Mouse (Mus musculus) spleen, adult 2 months (tissue): ENCODE results near the gene 5530401A14Rik. TPM values are rescaled to one million over a fixed set of nuclear protein-coding genes. Genes with fewer than 3 reads are reported as not detected.
A peak's percentile ranks its signal among the peaks of the same experiment; 100 is the strongest.

Experiments
- DNase-seq, 2 experiments: peaks; one replicate each; pipeline versions ENCODE4 v3.0.0 to v3.0.0-alpha.2; 2012 to 2021; ENCODE audit warnings: low spot score in 2 of 2, low read depth in 1 of 2
- H3K27ac ChIP-seq: fragments of 200-500 bp; 2 replicates; pipeline ENCODE4 v1.5.1; 2012; ENCODE audit warnings: low read length, inconsistent platforms; ENCODE audit not compliant: insufficient read depth
- H3K27me3 ChIP-seq: fragments of 200-500 bp; 2 replicates; pipeline ENCODE4 v1.6.1; 2012; ENCODE audit warnings: mild to moderate bottlenecking, moderate library complexity, low read length, inconsistent platforms; ENCODE audit not compliant: control insufficient read depth, insufficient read depth
- H3K36me3 ChIP-seq: fragments of 200-500 bp; 2 replicates; pipeline ENCODE4 v1.6.1; 2012; ENCODE audit warnings: mild to moderate bottlenecking, low read length, inconsistent platforms; ENCODE audit not compliant: control insufficient read depth, insufficient read depth
- H3K4me1 ChIP-seq: fragments of 200-500 bp; 2 replicates; pipeline ENCODE4 v1.6.1; 2011; ENCODE audit warnings: inconsistent platforms; ENCODE audit not compliant: control insufficient read depth, insufficient read depth, insufficient read length
- H3K4me3 ChIP-seq: fragments of 200-500 bp; 2 replicates; pipeline ENCODE4 v1.5.1; 2011; ENCODE audit warnings: mild to moderate bottlenecking, inconsistent platforms; ENCODE audit not compliant: insufficient read depth, insufficient read length; ENCODE audit errors: extremely low read depth
- CTCF ChIP-seq: fragments of 200-500 bp; IDR thresholded peaks from 2 replicates; pipeline ENCODE4 v1.5.1; 2011; ENCODE audit warnings: mild to moderate bottlenecking, inconsistent platforms; ENCODE audit not compliant: insufficient read depth, insufficient read length, insufficient replicate concordance; ENCODE audit errors: extremely low read depth
- POLR2A ChIP-seq: fragments of 200-500 bp; IDR thresholded peaks from 2 replicates; pipeline ENCODE4 v1.6.1; 2011; ENCODE audit warnings: low read depth, low read length, inconsistent platforms
- WGBS: fragments of 180-500 bp; shearing (Covaris S2); methylation state at CpG from one replicate; pipeline ENCODE4 v1.1.7; 2018; 5-methylcytosine and 5-hydroxymethylcytosine counted together
- polyA plus RNA-seq: library from polyadenylated mRNA; depleted of rRNA; stranded (reverse); fragments of >200 nt; gene quantifications from 2 replicates; pipeline ENCODE4 v1.2.3, GENCODE M21; 2012; rRNA removed

Gene 5530401A14Rik
- polyA plus RNA-seq, 1 experiment = not detected

DNA sequence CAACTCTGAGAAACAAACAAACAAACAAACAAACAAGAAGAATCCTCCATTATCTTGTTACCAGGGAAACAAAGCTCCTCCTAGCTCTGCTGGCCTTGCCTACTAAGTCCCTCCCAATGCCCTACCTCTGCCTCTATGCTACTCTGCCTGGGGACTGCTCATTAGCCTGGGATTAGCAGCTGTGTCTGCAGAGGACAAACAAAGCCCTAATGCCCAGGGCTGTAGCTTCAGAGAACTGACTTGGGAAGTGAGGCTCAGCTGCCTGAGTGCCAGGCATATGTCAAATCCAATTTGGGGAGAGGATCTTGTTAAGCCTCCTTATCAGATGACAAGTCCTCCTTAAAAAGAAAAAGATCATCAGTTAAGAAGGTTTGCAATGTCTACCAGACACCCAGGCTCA, 65.9 kb downstream of the 5530401A14Rik start:
- Histone ChIP-seq H3K27ac (no peak overlapping the region), H3K4me1 (no peaks in the 10 kb centered on the region), H3K4me3 (no peak overlapping the region), H3K36me3 (no peaks in the 10 kb centered on the region), H3K27me3 (no peaks in the 10 kb centered on the region)
- no peak for DNase-seq
- TF ChIP-seq POLR2A = no peak
- no peak for TF ChIP-seq CTCF

DNA sequence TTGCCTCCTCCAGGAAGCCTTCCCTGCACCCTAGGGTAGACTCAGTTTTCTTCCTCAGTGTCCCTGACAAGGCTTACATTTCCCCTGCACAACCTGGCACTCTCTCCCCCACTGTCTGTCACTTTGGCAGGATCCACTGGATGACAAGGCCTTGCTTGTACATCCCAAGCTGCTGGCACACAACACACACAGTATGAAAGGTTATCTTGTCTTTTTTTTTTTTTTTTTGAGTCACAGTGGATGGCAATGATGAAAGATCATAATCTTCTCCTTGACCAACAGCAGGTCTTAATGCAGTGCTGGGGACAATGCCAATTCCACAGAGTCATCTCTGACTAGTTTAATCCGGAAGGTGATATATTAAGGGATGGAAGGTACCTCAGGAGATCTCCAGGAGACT, 77.0 kb downstream of the 5530401A14Rik start:
- no peak for DNase-seq

GRCm38 (mm10) chr11:81940988-81941387, 80.5 kb downstream of the 5530401A14Rik start:
- H3K27me3 ChIP-seq = no peaks in the 10 kb centered on the region
- no peak overlapping the region for H3K4me3 ChIP-seq
- no peaks in the 10 kb centered on the region for H3K4me1 ChIP-seq
- TF ChIP-seq POLR2A (no peak), CTCF (peak; percentile 32; the same call in 1 of the 2 replicates)
- H3K36me3 ChIP-seq = no peaks in the 10 kb centered on the region
- WGBS = 21% methylated on average over 1 of the region's 1 CpGs
- DNase-seq = peak in 1 of 2 experiments; percentile 6
- no peak overlapping the region for H3K27ac ChIP-seq

More for the DNA sequence above, 77.0 kb downstream of the 5530401A14Rik start:
- Histone ChIP-seq H3K27ac (no peak overlapping the region), H3K36me3 (no peaks in the 10 kb centered on the region), H3K27me3 (no peaks in the 10 kb centered on the region), H3K4me3 (no peak overlapping the region), H3K4me1 (no peaks in the 10 kb centered on the region)
- TF ChIP-seq POLR2A (no peak), CTCF (no peak)
- WGBS = 78% methylated on average over 1 of the region's 1 CpGs

GRCm38 (mm10) chr11:81942167-81942566, 81.7 kb downstream of the 5530401A14Rik start:
- no peaks in the 10 kb centered on the region for H3K27me3 ChIP-seq
- no peak for DNase-seq
- H3K36me3 ChIP-seq = no peaks in the 10 kb centered on the region
- no peaks in the 10 kb centered on the region for H3K4me1 ChIP-seq
- no peak overlapping the region for H3K27ac ChIP-seq
- no peak for TF ChIP-seq CTCF
- no peak for TF ChIP-seq POLR2A
- no peak overlapping the region for H3K4me3 ChIP-seq
- 11% methylated on average over 1 of the region's 1 CpGs for WGBS

Other genes with a start within 250 kb of the 5530401A14Rik start
- 0.46 and 0.56 TPM in 2 replicates for gene Asic2, start 107.8 kb downstream of the 5530401A14Rik start, polyA plus RNA-seq
- gene Ccl2, start 174.9 kb downstream of the 5530401A14Rik start, polyA plus RNA-seq = 1.4 and 2.3 TPM in 2 replicates
- gene Gm17268, start 177.9 kb downstream of the 5530401A14Rik start, polyA plus RNA-seq = not detected in 2 replicates
- not detected in 2 replicates for gene Ccl7, start 185.0 kb downstream of the 5530401A14Rik start, polyA plus RNA-seq
- gene Ccl11, start 197.2 kb downstream of the 5530401A14Rik start, polyA plus RNA-seq = 0.72 and 1.1 TPM in 2 replicates
- 0.42 TPM in 1 of 2 replicates, not detected in the other for gene Ccl12, start 241.2 kb downstream of the 5530401A14Rik start, polyA plus RNA-seq